Comparison of ENCODE assay signal across 8 mouse cellular contexts in genomic region chr11:59733600-59733999, GRCm38 (mm10). TPM values are rescaled to one million over a fixed set of nuclear protein-coding genes. Genes with fewer than 3 reads are reported as not detected.
DNase-seq lines count a peak whose midpoint lies in the region; ATAC-seq and TF ChIP-seq lines count a peak whose summit lies in the region.
"Not testable (repeated sequence)": the region's sequence is repeated elsewhere in the genome, so short reads cannot be mapped to it uniquely, and the experiment has no call there.
"Had no signal": no experiment of that assay in that cellular context is flagged by ENCODE, and none has a peak within 500 bp of the region (broad histone marks: within the 10 kb centered on the region; RNA-seq: fewer than 3 reads in every experiment).

No protein-coding gene starts in this region.

- H3K27ac ChIP-seq in MEL (ENCODE audit: control insufficient read depth, low read depth, low read length); intestine, postnatal 0 days (ENCODE audit: low read depth, low read length); left cerebral cortex, adult 2 months; lung, postnatal 0 days (ENCODE audit: low read length): not testable (repeated sequence)
- peak overlapping the region; percentile 62 for H3K27ac ChIP-seq in heart, adult 2 months
- peak overlapping the region; percentile 82 for H3K27ac ChIP-seq in stomach, embryonic 15.5 days

- not testable (repeated sequence) for H3K27me3 ChIP-seq in MEL (ENCODE audit: control insufficient read depth in 1 of 2, insufficient read depth in 2 of 2, low read length in 2 of 2); heart, adult 2 months (ENCODE audit: control insufficient read depth, insufficient read depth, low read length); intestine, postnatal 0 days (replicated peaks; ENCODE audit: control insufficient read depth, insufficient read depth, low read length); lung, postnatal 0 days (replicated peaks; ENCODE audit: insufficient read depth, low read length); stomach, embryonic 15.5 days (replicated peaks)

- H3K4me1 ChIP-seq in MEL (ENCODE audit: control insufficient read depth in 1 of 2, insufficient read depth in 2 of 2, low read length in 2 of 2): peaks cover 8 to 17% of the 10 kb centered on the region in 2 experiments
- H3K4me1 ChIP-seq in heart, adult 2 months (ENCODE audit: control insufficient read depth, insufficient read depth, low read length): peaks cover 13% of the 10 kb centered on the region
- not testable (repeated sequence) for H3K4me1 ChIP-seq in intestine, postnatal 0 days (replicated peaks; ENCODE audit: control insufficient read depth, insufficient read depth, low read length); lung, postnatal 0 days (ENCODE audit: insufficient read depth, low read depth, low read length)
- 0 out of 2 replicates have a peak, but pooled peaks cover 11% of the 10 kb centered on the region for H3K4me1 ChIP-seq in stomach, embryonic 15.5 days

- TF ChIP-seq POLR2A in MEL (IDR thresholded peaks at IDR 0.05; ENCODE audit: control insufficient read depth in 1 of 2, insufficient read depth in 1 of 2, low read depth in 1 of 2, low read length in 2 of 2, poor library complexity in 1 of 2); heart, adult 2 months (IDR thresholded peaks at IDR 0.05; ENCODE audit: insufficient read depth, low read depth, low read length): not testable (repeated sequence)

- intact Hi-C loops in heart, adult 2 months (cut with DNase I): loop anchor here (2.0 kb wide), 1 partner anchor 69 kb away; no protein-coding TSS in a partner anchor
- intact Hi-C loops in left cerebral cortex, adult 2 months (cut with DNase I): loop anchor here (2.0 to 5.0 kb wide), 2 partner anchors 71 to 111 kb away; no protein-coding TSS in a partner anchor

- H3K4me2 ChIP-seq in intestine, postnatal 0 days (replicated peaks; ENCODE audit: low read depth); lung, postnatal 0 days (replicated peaks; ENCODE audit: low read depth, low read length); stomach, embryonic 15.5 days: not testable (repeated sequence)

- not testable (repeated sequence) for H3K4me3 ChIP-seq in MEL (ENCODE audit: control insufficient read depth in 1 of 2, insufficient read depth in 1 of 2, low read depth in 2 of 2, low read length in 2 of 2); heart, adult 2 months; intestine, postnatal 0 days (ENCODE audit: low read depth, low read length); left cerebral cortex, adult 2 months; lung, postnatal 0 days (ENCODE audit: low read depth, low read length); stomach, embryonic 15.5 days (replicated peaks)

- H3K36me3 ChIP-seq in MEL (ENCODE audit: control insufficient read depth in 1 of 2, insufficient read depth in 2 of 2, low read length in 2 of 2): peaks cover 0 to 25% of the 10 kb centered on the region in 2 experiments; a peak in 3 of 4 replicates
- not testable (repeated sequence) for H3K36me3 ChIP-seq in heart, adult 2 months (ENCODE audit: control insufficient read depth, insufficient read depth, low read length)
- H3K36me3 ChIP-seq in intestine, postnatal 0 days (ENCODE audit: control insufficient read depth, insufficient read depth): peaks cover 55% of the 10 kb centered on the region
- H3K36me3 ChIP-seq in lung, postnatal 0 days (ENCODE audit: insufficient read depth, low read length): peaks cover 27% of the 10 kb centered on the region; the same call in 1 of the 2 replicates
- peaks cover 31% of the 10 kb centered on the region for H3K36me3 ChIP-seq in stomach, embryonic 15.5 days

- not testable (repeated sequence) for ATAC-seq in intestine, postnatal 0 days; lung, postnatal 0 days; stomach, embryonic 15.5 days (ENCODE audit: insufficient read depth, low FRiP score, low read depth)

- 79% methylated on average over 5 of the region's 5 CpGs for WGBS in heart, adult 2 months
- WGBS in intestine, postnatal 0 days: 83% methylated on average over 5 of the region's 5 CpGs
- WGBS in lung, postnatal 0 days: 74% methylated on average over 5 of the region's 5 CpGs
- 74% methylated on average over 5 of the region's 5 CpGs for WGBS in stomach, embryonic 15.5 days

- peak in 2 of 3 experiments; percentile 12 to 48; a peak in 2 of 6 replicates for TF ChIP-seq CTCF in MEL (IDR thresholded peaks at IDR 0.05 in 2 of 3, conservative IDR thresholded peaks at IDR 0.05 in 1 of 3; ENCODE audit: control insufficient read depth in 1 of 3, insufficient read depth in 1 of 3, low read depth in 2 of 3, low read length in 3 of 3, poor library complexity in 1 of 3, severe bottlenecking in 1 of 3)
- peak; percentile 49 for TF ChIP-seq CTCF in heart, adult 2 months (IDR thresholded peaks at IDR 0.05)
- TF ChIP-seq CTCF in intestine, postnatal 0 days (IDR thresholded peaks at IDR 0.05; ENCODE audit: low read depth): peak; percentile 52
- TF ChIP-seq CTCF in left cerebral cortex, adult 2 months (IDR thresholded peaks at IDR 0.05): peak; percentile 37
- peak; percentile 57 for TF ChIP-seq CTCF in lung, postnatal 0 days (IDR thresholded peaks at IDR 0.05)

- not testable (repeated sequence) for TF ChIP-seq EP300 in MEL (IDR thresholded peaks at IDR 0.05; ENCODE audit: low read depth in 1 of 2, low read length in 2 of 2); heart, adult 2 months (IDR thresholded peaks at IDR 0.05; ENCODE audit: insufficient read depth, low read depth, low read length); lung, postnatal 0 days (IDR thresholded peaks at IDR 0.05)

- not testable (repeated sequence) for DNase-seq in MEL (ENCODE audit: low read depth, low spot score); heart, adult 2 months; left cerebral cortex, adult 2 months (ENCODE audit: extremely low spot score in 1 of 2, low spot score in 2 of 2); lung, postnatal 0 days (ENCODE audit: low spot score)

- not testable (repeated sequence) for H3K9ac ChIP-seq in MEL (ENCODE audit: control insufficient read depth, low read depth, low read length, poor library complexity, severe bottlenecking); heart, adult 2 months (ENCODE audit: low read depth, low read length); intestine, postnatal 0 days (ENCODE audit: low read depth, low read length); lung, postnatal 0 days (replicated peaks; ENCODE audit: low read depth); stomach, embryonic 15.5 days

- TF ChIP-seq RAD21 in MEL (IDR thresholded peaks at IDR 0.05; ENCODE audit: low read depth, low read length): peak; percentile 9

- H3K9me3 ChIP-seq in MEL (replicated peaks; ENCODE audit: insufficient read depth, low read length); intestine, postnatal 0 days (ENCODE audit: control insufficient read depth); lung, postnatal 0 days (ENCODE audit: low read length); stomach, embryonic 15.5 days: not testable (repeated sequence)

- H3K79me2 ChIP-seq in MEL (ENCODE audit: control insufficient read depth, insufficient read depth, low read length, poor library complexity); heart, adult 2 months (replicated peaks; ENCODE audit: control insufficient read depth, insufficient read depth, low read length): not testable (repeated sequence)

TF ChIP-seq in MEL, 35 proteins besides CTCF, POLR2A, EP300 and RAD21:
- TF ChIP-seq SMC3 (IDR thresholded peaks at IDR 0.05; ENCODE audit: low read depth, low read length) (peak; percentile 35; the same call in 1 of the 2 replicates), MYC (IDR thresholded peaks at IDR 0.05; ENCODE audit: low read depth, low read length) (0 out of 2 replicates have a peak, but pooled peaks have one; percentile 19)

RNA-seq across cellular contexts. Expression of gene Pld6, which starts 53.8 kb away (rescaled TPM):
- 2.0 and 3.1 TPM in 2 replicates for total RNA-seq in MEL (2012; rRNA removed)
- polyA plus RNA-seq in MEL (2012; ENCODE audit: insufficient read depth in 1 of 2, insufficient read length in 2 of 2, low read depth in 1 of 2, low replicate concordance in 2 of 2, missing spikeins in 1 of 2): 1 to 10 TPM in 1 of 2 experiments, not detected in 1; 5.5 TPM
- under 1 TPM; 0.44 to 0.45 TPM for total RNA-seq in heart, adult 2 months (2021)
- 1.5 and 2.2 TPM in 2 replicates for polyA plus RNA-seq in heart, adult 2 months (2012; rRNA removed)
- polyA plus RNA-seq in intestine, postnatal 0 days (2015; fragmentation: Nextera tagmentation; extraction: Ambion mirVana): 0.67 and 0.89 TPM in 2 replicates
- 1 to 10 TPM in 1 of 2 experiments, under 1 TPM in 1; 0.75 to 1.3 TPM for total RNA-seq in left cerebral cortex, adult 2 months (2021)
- 2.9 and 7.3 TPM in 2 replicates for polyA plus RNA-seq in lung, postnatal 0 days (2015; fragmentation: Nextera tagmentation; extraction: Ambion mirVana)
- polyA plus RNA-seq in stomach, embryonic 15.5 days (2015; fragmentation: Nextera tagmentation; extraction: Ambion mirVana): 3.8 and 5.1 TPM in 2 replicates
- total RNA-seq: CH12.LX, G1E had no signal
- polyA plus RNA-seq: G1E had no signal
